Mouse (Mus musculus) kidney, adult 2 months (tissue): ENCODE results near the gene Sugp2. TPM values are rescaled to one million over a fixed set of nuclear protein-coding genes. Genes with fewer than 3 reads are reported as not detected.

Source experiments
- DNase-seq: peaks from one replicate; pipeline ENCODE4 v3.0.0; 2021
- H3K27ac ChIP-seq: fragments of 200-500 bp; 2 replicates; pipeline ENCODE4 v1.5.1; 2012; ENCODE audit warnings: low read depth, low read length, control low read depth, inconsistent platforms; ENCODE audit not compliant: insufficient read depth
- H3K27me3 ChIP-seq: fragments of 200-500 bp; replicated peaks from 2 replicates; pipeline ENCODE4 v1.6.1; 2012; ENCODE audit warnings: mild to moderate bottlenecking, moderate library complexity, low read length, inconsistent platforms; ENCODE audit not compliant: control insufficient read depth, insufficient read depth
- H3K36me3 ChIP-seq: fragments of 200-500 bp; 2 replicates; pipeline ENCODE4 v1.6.1; 2012; ENCODE audit warnings: mild to moderate bottlenecking, moderate library complexity, low read length, inconsistent platforms; ENCODE audit not compliant: control insufficient read depth, insufficient read depth
- H3K4me1 ChIP-seq: fragments of 200-500 bp; 2 replicates; pipeline ENCODE4 v1.6.1; 2011; ENCODE audit warnings: low read length; ENCODE audit not compliant: control insufficient read depth, insufficient read depth
- H3K4me3 ChIP-seq: fragments of 200-500 bp; 2 replicates; pipeline ENCODE4 v1.5.1; 2011; ENCODE audit warnings: mild to moderate bottlenecking, low read depth, low read length, control low read depth; ENCODE audit not compliant: insufficient read depth
- CTCF ChIP-seq: fragments of 200-500 bp; conservative IDR thresholded peaks from 2 replicates; pipeline ENCODE4 v1.5.1; 2011; ENCODE audit warnings: low read depth, mild to moderate bottlenecking, control low read depth, low read length, moderate library complexity, mixed read lengths; ENCODE audit not compliant: insufficient read depth, insufficient read length
- POLR2A ChIP-seq: fragments of 200-500 bp; IDR thresholded peaks from one replicate; pipeline ENCODE4 v1.6.1; 2011; ENCODE audit warnings: low read depth, low read length, control low read depth
- WGBS: fragments of 180-500 bp; shearing (Covaris S2); methylation state at CpG from one replicate; pipeline ENCODE4 v1.1.7; 2018; 5-methylcytosine and 5-hydroxymethylcytosine counted together
- polyA plus RNA-seq: library from polyadenylated mRNA; depleted of rRNA; stranded (reverse); fragments of >200 nt; gene quantifications from 2 replicates; pipeline ENCODE4 v1.2.3, GENCODE M21; 2012; rRNA removed

Sugp2 gene
- polyA plus RNA-seq, 1 experiment: 20.2 TPM

GRCm38 (mm10) chr8:70329124-70329834 is 95.3 kb downstream of the Sugp2 start, which contains the start of gene Gdf1:
TSS of gene Gdf1 (plus strand) at chr8:70329817.
- no peak within 1 kb of the TSS for H3K27ac ChIP-seq
- peaks cover 3% of the 10 kb centered on the region; the same call in 1 of the 2 replicates for H3K36me3 ChIP-seq
- no peaks in the 10 kb centered on the region for H3K4me1 ChIP-seq
- H3K27me3 ChIP-seq: no peaks in the 10 kb centered on the region
- H3K4me3 ChIP-seq: no peak within 1 kb of the TSS
- 43% methylated on average over 14 of the region's 14 CpGs for WGBS
- no peak for TF ChIP-seq POLR2A
- no peak for TF ChIP-seq CTCF
- no peak for DNase-seq

Other genes starting within 250 kb of the Sugp2 start
- gene Gatad2a, start 237.8 kb upstream of the Sugp2 start, polyA plus RNA-seq: 60.1 and 60.9 TPM in 2 replicates
- gene Mau2, start 191.5 kb upstream of the Sugp2 start, polyA plus RNA-seq: 47.1 and 63.3 TPM in 2 replicates
- gene Sugp1, start 191.4 kb upstream of the Sugp2 start, polyA plus RNA-seq: 9.0 and 10.9 TPM in 2 replicates
- gene Tm6sf2, start 161.3 kb upstream of the Sugp2 start, polyA plus RNA-seq: 30.2 and 37.5 TPM in 2 replicates
- 0.05 and 0.08 TPM in 2 replicates for gene Hapln4, start 150.8 kb upstream of the Sugp2 start, polyA plus RNA-seq
- 0.04 and 0.06 TPM in 2 replicates for gene Ncan, start 113.4 kb upstream of the Sugp2 start, polyA plus RNA-seq
- 13.8 and 14.8 TPM in 2 replicates for gene Nr2c2ap, start 102.9 kb upstream of the Sugp2 start, polyA plus RNA-seq
- 29.9 and 31.9 TPM in 2 replicates for gene Rfxank, start 95.1 kb upstream of the Sugp2 start, polyA plus RNA-seq
- 107 and 111 TPM in 2 replicates for gene Borcs8, start 94.7 kb upstream of the Sugp2 start, polyA plus RNA-seq
- 0.10 and 0.16 TPM in 2 replicates for gene Mef2b, start 94.5 kb upstream of the Sugp2 start, polyA plus RNA-seq
- gene Tmem161a, start 61.9 kb upstream of the Sugp2 start, polyA plus RNA-seq: 85.2 and 115 TPM in 2 replicates
- gene Slc25a42, start 21.9 kb upstream of the Sugp2 start, polyA plus RNA-seq: 129 and 132 TPM in 2 replicates
- 14.2 and 14.4 TPM in 2 replicates for gene Armc6, start 240 bp downstream of the Sugp2 start, polyA plus RNA-seq
- 22.4 and 23.7 TPM in 2 replicates for gene Homer3, start 48.6 kb downstream of the Sugp2 start, polyA plus RNA-seq
- 38.8 and 42.0 TPM in 2 replicates for gene Ddx49, start 68.3 kb downstream of the Sugp2 start, polyA plus RNA-seq
- 277 and 300 TPM in 2 replicates for gene Cope, start 68.3 kb downstream of the Sugp2 start, polyA plus RNA-seq
- 0.58 and 0.66 TPM in 2 replicates for gene Cers1, start 81.5 kb downstream of the Sugp2 start, polyA plus RNA-seq
- 0.08 TPM in 1 of 2 replicates, not detected in the other for gene Gdf1, start 95.6 kb downstream of the Sugp2 start, polyA plus RNA-seq
- 25.8 and 27.4 TPM in 2 replicates for gene Upf1, start 119.1 kb downstream of the Sugp2 start, polyA plus RNA-seq
- gene Comp, start 139.3 kb downstream of the Sugp2 start, polyA plus RNA-seq: 1.6 and 2.8 TPM in 2 replicates
- 16.8 and 18.1 TPM in 2 replicates for gene Crtc1, start 205.4 kb downstream of the Sugp2 start, polyA plus RNA-seq
- 20.2 and 29.7 TPM in 2 replicates for gene Klhl26, start 242.7 kb downstream of the Sugp2 start, polyA plus RNA-seq